Mouse (Mus musculus) olfactory bulb, adult 2 months (tissue): ENCODE measurements around the gene A030005L19Rik.

Source experiments
- CTCF ChIP-seq: fragments of 200-500 bp; IDR thresholded peaks from 2 replicates; pipeline ENCODE4 v1.5.1; 2012; ENCODE audit warnings: low read depth, mild to moderate bottlenecking, low read length, moderate library complexity; ENCODE audit not compliant: insufficient read depth
- POLR2A ChIP-seq: fragments of 200-500 bp; IDR thresholded peaks from 2 replicates; pipeline ENCODE4 v1.6.1; 2012; ENCODE audit warnings: mild to moderate bottlenecking, low read depth, low read length, moderate library complexity; ENCODE audit not compliant: insufficient read depth

DNA sequence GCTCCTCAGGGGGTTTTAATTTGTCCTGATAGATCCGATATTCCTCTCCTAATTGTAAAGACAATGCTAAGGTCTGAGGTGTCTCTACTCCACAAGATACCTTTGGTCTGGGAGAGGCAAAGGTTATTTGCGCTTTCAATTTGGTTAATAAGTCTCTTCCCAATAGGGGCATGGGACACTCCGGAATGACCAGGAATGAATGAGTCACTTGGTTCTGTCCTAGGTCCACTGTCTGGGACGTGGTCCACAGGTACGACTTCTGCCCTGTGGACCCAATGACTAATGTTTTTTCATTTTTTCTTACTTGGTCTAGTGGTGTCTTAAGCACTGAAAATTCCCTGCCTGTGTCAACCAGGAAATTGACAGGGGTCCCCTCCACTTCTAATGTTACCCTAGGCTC, 25.5 kb downstream of the A030005L19Rik start:
- TF ChIP-seq POLR2A (no peak), CTCF (no peak)
